Mouse (Mus musculus) neural tube, embryonic 15.5 days (tissue): ENCODE results near the gene Ajuba. TPM values are rescaled to one million over a fixed set of nuclear protein-coding genes. Genes with fewer than 3 reads are reported as not detected.

Experiments
- ATAC-seq: fragments of 200-750 bp; cut with Nextera tagmentation; 2 replicates; pipeline ENCODE4 v1.8.0; 2017; ENCODE audit warnings: mild to moderate bottlenecking, moderate TSS enrichment, moderate library complexity; ENCODE audit not compliant: low FRiP score
- H3K27ac ChIP-seq: fragments of 300-500 bp; sonication (generic); replicated peaks from 2 replicates; pipeline ENCODE4 v1.5.1; 2015; ENCODE audit warnings: mild to moderate bottlenecking, inconsistent platforms
- H3K27me3 ChIP-seq: fragments of 300-500 bp; sonication (generic); replicated peaks from 2 replicates; pipeline ENCODE4 v1.6.1; 2015; ENCODE audit warnings: inconsistent platforms
- H3K36me3 ChIP-seq: fragments of 300-500 bp; sonication (generic); 2 replicates; pipeline ENCODE4 v1.6.1; 2015; ENCODE audit warnings: inconsistent platforms
- H3K4me1 ChIP-seq: fragments of 300-500 bp; sonication (generic); 2 replicates; pipeline ENCODE4 v1.6.1; 2015; ENCODE audit warnings: inconsistent platforms
- H3K4me2 ChIP-seq: fragments of 300-500 bp; sonication (generic); 2 replicates; pipeline ENCODE4 v1.6.1; 2015; ENCODE audit warnings: inconsistent platforms, mild to moderate bottlenecking, moderate library complexity
- H3K4me3 ChIP-seq: fragments of 300-500 bp; sonication (generic); replicated peaks from 2 replicates; pipeline ENCODE4 v1.5.1; 2015; ENCODE audit warnings: mild to moderate bottlenecking, inconsistent platforms
- H3K9ac ChIP-seq: fragments of 300-500 bp; sonication (generic); replicated peaks from 2 replicates; pipeline ENCODE4 v1.6.1; 2015; ENCODE audit warnings: mild to moderate bottlenecking, inconsistent platforms
- H3K9me3 ChIP-seq: fragments of 300-500 bp; sonication (generic); replicated peaks from 2 replicates; pipeline ENCODE4 v1.6.1; 2016; ENCODE audit warnings: inconsistent platforms
- WGBS: fragments of 180-500 bp; shearing (Covaris S2); methylation state at CpG from one replicate; pipeline ENCODE4 v1.1.7; 2015; ENCODE audit warnings: mixed read lengths; 5-methylcytosine and 5-hydroxymethylcytosine counted together
- microRNA counts: library from miRNA; unstranded; fragments of <30 nt; microRNA quantifications from one replicate; lab custom pipeline; 2016
- microRNA-seq: library from miRNA; unstranded; fragments of <30 nt; microRNA quantifications from one replicate; pipeline ENCODE4, GENCODE M21; 2017
- polyA plus RNA-seq: library from polyadenylated mRNA; unstranded; fragments of >200 nt; fragmentation: Nextera tagmentation; extraction: Ambion mirVana; gene quantifications from 2 replicates; pipeline ENCODE4 v1.2.1, GENCODE M21; 2015

The Ajuba gene
- polyA plus RNA-seq, 1 experiment from 2014 or later, result 6.1 TPM

- peaks cover 21% of the 10 kb centered on the region for H3K4me1 ChIP-seq
- H3K4me3 ChIP-seq, result peak overlapping the region; percentile 42; the same call in 1 of the 2 replicates
- peak overlapping the region; percentile 71 for H3K4me2 ChIP-seq
- peak overlapping the region; percentile 77 for H3K27ac ChIP-seq
- no peak for ATAC-seq
- H3K27me3 ChIP-seq, result no peaks in the 10 kb centered on the region
- peak overlapping the region; percentile 54; the same call in 1 of the 2 replicates for H3K9ac ChIP-seq
- H3K36me3 ChIP-seq, result no peaks in the 10 kb centered on the region
- no peaks in the 10 kb centered on the region for H3K9me3 ChIP-seq
- 23% methylated on average over 5 of the region's 5 CpGs for WGBS
These were observed 49.4 kb downstream of the Ajuba start for GRCm38 (mm10) chr14:54528007-54528393.

- Histone ChIP-seq H3K27me3 (no peaks in the 10 kb centered on the region), H3K9ac (peak overlapping the region; percentile 54), H3K4me2 (peak overlapping the region; percentile 71), H3K4me1 (peaks cover 21% of the 10 kb centered on the region), H3K9me3 (no peaks in the 10 kb centered on the region), H3K36me3 (no peaks in the 10 kb centered on the region), H3K4me3 (peak overlapping the region; percentile 42), H3K27ac (peak overlapping the region; percentile 77)
- 1% methylated on average over 18 of the region's 18 CpGs for WGBS
- ATAC-seq, result peak; percentile 88
These were observed 49.9 kb downstream of the Ajuba start for GRCm38 (mm10) chr14:54527227-54528006.

GRCm38 (mm10) chr14:54523600-54523999, 53.8 kb downstream of the Ajuba start:
- H3K9me3 ChIP-seq, result no peaks in the 10 kb centered on the region
- ATAC-seq, result no peak
- H3K4me3 ChIP-seq, result no peak overlapping the region
- peaks cover 23% of the 10 kb centered on the region for H3K4me1 ChIP-seq
- H3K27me3 ChIP-seq, result no peaks in the 10 kb centered on the region
- no peak overlapping the region for H3K27ac ChIP-seq
- no peaks in the 10 kb centered on the region for H3K36me3 ChIP-seq
- 28% methylated on average over 6 of the region's 6 CpGs for WGBS
- H3K9ac ChIP-seq, result no peak overlapping the region
- no peak overlapping the region for H3K4me2 ChIP-seq

MicroRNA genes within 50 kb of the gene (microRNA counts, 519-probe panel; counts per million panel counts)
- microRNA mmu-miR-686 (lab: Ali Mortazavi, UCI), result not detected

Small RNA genes within 50 kb of the gene (microRNA-seq; reads per million reads assigned to microRNA genes)
- gene Mir686, result not detected

Other genes starting within 250 kb of the Ajuba start
- 59.6 and 61.3 TPM in 2 replicates for gene Oxa1l, start 216.7 kb downstream of the Ajuba start, polyA plus RNA-seq
- gene Slc7a7, start 159.8 kb downstream of the Ajuba start, polyA plus RNA-seq, result 6.2 and 7.9 TPM in 2 replicates
- 236 and 303 TPM in 2 replicates for gene Mrpl52, start 150.6 kb downstream of the Ajuba start, polyA plus RNA-seq
- gene Mmp14, start 145.9 kb downstream of the Ajuba start, polyA plus RNA-seq, result 40.7 and 60.5 TPM in 2 replicates
- 31.8 and 33.7 TPM in 2 replicates for gene Lrp10, start 113.4 kb downstream of the Ajuba start, polyA plus RNA-seq
- 32.3 and 44.0 TPM in 2 replicates for gene Rem2, start 101.5 kb downstream of the Ajuba start, polyA plus RNA-seq
- 92.3 and 93.9 TPM in 2 replicates for gene Prmt5, start 60.0 kb downstream of the Ajuba start, polyA plus RNA-seq
- gene Haus4, start 22.9 kb downstream of the Ajuba start, polyA plus RNA-seq, result 20.5 and 34.8 TPM in 2 replicates
- gene 4931414P19Rik, start 28.4 kb upstream of the Ajuba start, polyA plus RNA-seq, result 4.4 and 6.5 TPM in 2 replicates
- gene Psmb5, start 40.5 kb upstream of the Ajuba start, polyA plus RNA-seq, result 446 and 448 TPM in 2 replicates
- gene Psmb11, start 43.9 kb upstream of the Ajuba start, polyA plus RNA-seq, result 0.04 and 27.8 TPM in 2 replicates
- gene Gm17606, start 63.4 kb upstream of the Ajuba start, polyA plus RNA-seq, result not detected in 2 replicates
- gene Cdh24, start 63.8 kb upstream of the Ajuba start, polyA plus RNA-seq, result 13.2 and 14.0 TPM in 2 replicates
- 72.2 and 72.3 TPM in 2 replicates for gene 1700123O20Rik, start 108.7 kb upstream of the Ajuba start, polyA plus RNA-seq
- gene Acin1, start 109.4 kb upstream of the Ajuba start, polyA plus RNA-seq, result 113 and 115 TPM in 2 replicates
- gene Gm29776, start 121.3 kb upstream of the Ajuba start, polyA plus RNA-seq, result 0.18 and 0.19 TPM in 2 replicates
- gene Cebpe, start 134.6 kb upstream of the Ajuba start, polyA plus RNA-seq, result 0.12 and 0.29 TPM in 2 replicates
- 6.1 and 8.1 TPM in 2 replicates for gene Slc7a8, start 204.4 kb upstream of the Ajuba start, polyA plus RNA-seq
- gene Rnf212b, start 236.6 kb upstream of the Ajuba start, polyA plus RNA-seq, result 0.19 TPM in 1 of 2 replicates, not detected in the other